Mouse (Mus musculus) layer of hippocampus, postnatal 14 days (tissue): ENCODE results near the gene Scgb2b18. TPM values are rescaled to one million over a fixed set of nuclear protein-coding genes. Genes with fewer than 3 reads are reported as not detected.
"Not testable (repeated sequence)": the region's sequence is repeated elsewhere in the genome, so short reads cannot be mapped to it uniquely, and the experiment has no call there.

ENCODE experiments used
- DNase-seq, 2 experiments: peaks; one replicate each; pipeline ENCODE4 v3.0.0; 2021 to 2022; ENCODE audit warnings: low spot score in 2 of 2, mixed read lengths in 1 of 2
- long read RNA-seq, 2 experiments: library from polyadenylated mRNA; stranded (forward); transcript quantifications; one replicate each; pipeline ENCODE4 v2.0.0; 2021
- total RNA-seq, 2 experiments: library from RNA; stranded (reverse); gene quantifications; 2 replicates each; pipeline ENCODE4 v1.2.3; 2021

The Scgb2b18 gene
- total RNA-seq = not detected
- long read RNA-seq, experiment 1 = 0 reads
- long read RNA-seq, experiment 2 = 0 reads

DNA sequence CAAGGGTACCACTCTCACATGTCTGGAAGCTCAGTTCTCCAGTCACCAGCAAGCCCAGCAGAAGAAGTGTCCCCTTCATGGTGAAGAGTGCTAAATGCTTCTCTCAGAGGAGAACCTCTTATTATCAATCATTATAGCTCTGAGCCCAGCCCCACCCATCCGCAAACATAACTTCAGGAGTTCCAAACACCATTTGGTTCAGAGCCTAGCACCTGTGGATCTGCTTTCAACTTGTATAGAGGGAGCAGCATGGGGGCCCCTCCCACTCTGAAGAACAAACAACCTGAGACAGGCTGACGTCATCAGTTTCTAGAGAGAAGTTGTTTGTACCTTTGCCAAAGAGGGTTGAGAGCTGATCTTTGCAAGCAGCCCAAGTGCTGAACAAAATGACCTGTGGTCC, at the start of gene Scgb2b18:
TSS of gene Scgb2b18 (minus strand) at position 101 of the 400 bp plus-strand sequence.
- not testable (repeated sequence) for DNase-seq

DNA sequence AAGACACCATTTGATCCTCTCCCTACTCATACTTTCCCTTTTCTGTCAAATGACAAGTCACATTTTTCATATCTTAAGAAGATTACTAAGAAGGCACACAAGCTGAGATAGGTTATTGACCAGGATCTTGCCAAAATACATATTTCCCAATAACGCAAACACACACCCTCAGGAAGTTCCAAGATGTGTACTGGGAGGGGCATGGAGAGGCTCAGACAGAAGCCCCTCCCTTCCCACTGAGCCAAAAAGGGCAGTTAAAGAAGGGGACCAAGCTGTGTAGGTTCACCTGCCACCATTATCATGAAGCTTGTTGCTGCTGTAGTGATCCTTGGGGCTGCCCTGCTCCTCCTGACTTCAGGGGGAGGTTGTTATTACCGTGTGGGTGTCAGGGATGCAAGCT, 11.6 kb upstream of the Scgb2b18 start, which contains the start of gene Scgb1b18:
TSS of gene Scgb1b18 (plus strand) at position 301 of the 400 bp plus-strand sequence.
- not testable (repeated sequence) for DNase-seq

Other genes starting within 250 kb of the Scgb2b18 start
- gene Scgb2b17, start 117.3 kb downstream of the Scgb2b18 start, total RNA-seq = not detected
- not detected for gene Scgb1b17, start 110.4 kb downstream of the Scgb2b18 start, total RNA-seq
- gene Scgb1b18, start 11.7 kb upstream of the Scgb2b18 start, total RNA-seq = not detected
- gene Scgb2b19, start 106.5 kb upstream of the Scgb2b18 start, total RNA-seq = not detected
- gene Scgb1b19, start 113.4 kb upstream of the Scgb2b18 start, total RNA-seq = not detected
- gene Scgb2b20, start 192.5 kb upstream of the Scgb2b18 start, total RNA-seq = not detected
- gene Scgb1b20, start 199.4 kb upstream of the Scgb2b18 start, total RNA-seq = not detected